Comparison of ENCODE assay signal across 8 mouse cellular contexts in the genomic region with DNA sequence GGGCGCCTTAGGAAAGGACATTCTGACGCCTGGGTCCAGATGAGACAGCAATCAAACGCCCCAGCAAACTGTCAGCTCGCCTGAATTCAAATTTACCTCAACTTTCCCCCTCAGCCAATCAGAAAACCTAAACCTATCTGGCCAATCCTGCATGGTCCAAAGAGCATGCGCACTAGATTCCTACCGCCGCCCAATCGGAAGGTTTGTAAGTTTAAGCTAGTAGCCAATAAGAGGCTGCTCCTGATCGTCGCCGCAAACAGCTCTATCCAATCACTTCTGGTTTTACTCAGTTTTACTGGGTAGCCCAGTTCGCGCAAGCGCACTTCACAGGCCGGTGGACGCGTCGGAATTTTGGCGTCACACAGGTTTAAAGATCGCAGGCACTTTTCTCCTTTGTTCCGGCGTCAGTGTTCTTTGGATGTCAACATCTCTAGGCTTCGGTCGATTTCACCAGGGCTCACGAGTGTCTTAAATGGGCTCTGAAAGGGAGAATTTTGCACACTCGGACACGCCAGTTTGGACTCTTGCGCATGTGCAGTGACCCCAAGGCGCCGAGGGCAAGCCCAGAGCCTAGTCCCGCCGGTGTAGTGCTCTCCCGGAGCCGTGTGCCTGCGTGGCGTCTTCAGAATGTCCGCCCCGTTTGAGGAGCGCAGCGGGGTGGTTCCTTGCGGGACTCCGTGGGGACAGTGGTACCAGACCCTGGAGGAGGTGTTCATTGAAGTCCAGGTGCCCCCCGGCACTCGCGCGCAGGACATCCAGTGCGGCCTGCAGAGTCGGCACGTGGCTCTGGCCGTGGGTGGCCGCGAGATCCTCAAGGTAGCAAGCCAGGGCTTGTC. TPM values are rescaled to one million over a fixed set of nuclear protein-coding genes. Genes with fewer than 3 reads are reported as not detected.
DNase-seq lines count a peak whose midpoint lies in the region; ATAC-seq and TF ChIP-seq lines count a peak whose summit lies in the region.

A gene (minus strand): TSS at position 84 of the 836 bp plus-strand sequence.
A gene (plus strand): TSS at position 329 of the 836 bp plus-strand sequence.

- peak; percentile 99 for ATAC-seq in forebrain, postnatal 0 days
- peak; percentile 99 for ATAC-seq in lung, embryonic 15.5 days (ENCODE audit: borderline replicate concordance, extremely low read depth, low FRiP score, low TSS enrichment)

- peaks cover 47% of the 10 kb centered on the region for H3K79me2 ChIP-seq in MEL (ENCODE audit: control insufficient read depth, insufficient read depth, low read length, poor library complexity)

- peak within 1 kb of the TSS; percentile 92 for H3K9ac ChIP-seq in MEL (ENCODE audit: control insufficient read depth, low read depth, low read length, poor library complexity, severe bottlenecking)
- peak within 1 kb of the TSS; percentile 84 for H3K9ac ChIP-seq in forebrain, postnatal 0 days
- peak within 1 kb of the TSS; percentile 88 for H3K9ac ChIP-seq in lung, embryonic 15.5 days

- TF ChIP-seq EP300 in MEL (IDR thresholded peaks at IDR 0.05; ENCODE audit: low read depth in 1 of 2, low read length in 2 of 2) = 0 out of 4 replicates have a peak, but pooled peaks of 1 of the 2 experiments have one; percentile 6

- H3K36me3 ChIP-seq in MEL (ENCODE audit: control insufficient read depth in 1 of 2, insufficient read depth in 2 of 2, low read length in 2 of 2) = peaks cover 33 to 36% of the 10 kb centered on the region in 2 experiments
- H3K36me3 ChIP-seq in forebrain, postnatal 0 days (ENCODE audit: insufficient read depth) = peaks cover 18% of the 10 kb centered on the region
- peaks cover 27% of the 10 kb centered on the region for H3K36me3 ChIP-seq in lung, embryonic 15.5 days

- H3K27ac ChIP-seq in MEL (ENCODE audit: control insufficient read depth, low read depth, low read length) = peak within 1 kb of the TSS; percentile 94
- 0 out of 2 replicates have a peak within 1 kb of the TSS, but pooled peaks have one; percentile 6 for H3K27ac ChIP-seq in cerebellum, adult 2 months (ENCODE audit: insufficient read depth, low read length)
- peak within 1 kb of the TSS; percentile 54 for H3K27ac ChIP-seq in forebrain, postnatal 0 days (ENCODE audit: low read depth, low read length)
- H3K27ac ChIP-seq in lung, embryonic 15.5 days = peak within 1 kb of the TSS; percentile 77

- TF ChIP-seq RAD21 in MEL (IDR thresholded peaks at IDR 0.05; ENCODE audit: low read depth, low read length) = no peak

- under 1% methylated on average over 52 of the region's 52 CpGs for WGBS in cerebellum, adult 2 months
- WGBS in forebrain, postnatal 0 days = 1% methylated on average over 52 of the region's 52 CpGs
- WGBS in lung, embryonic 15.5 days = under 1% methylated on average over 52 of the region's 52 CpGs

- TF ChIP-seq CTCF in MEL (IDR thresholded peaks at IDR 0.05 in 2 of 3, conservative IDR thresholded peaks at IDR 0.05 in 1 of 3; ENCODE audit: control insufficient read depth in 1 of 3, insufficient read depth in 1 of 3, low read depth in 2 of 3, low read length in 3 of 3, poor library complexity in 1 of 3, severe bottlenecking in 1 of 3) = no peak
- TF ChIP-seq CTCF in cerebellum, adult 2 months (IDR thresholded peaks at IDR 0.05; ENCODE audit: borderline replicate concordance, insufficient read depth, low read depth, low read length) = no peak
- no peak for TF ChIP-seq CTCF in forebrain, postnatal 0 days (IDR thresholded peaks at IDR 0.05; ENCODE audit: low read depth)

- H3K4me2 ChIP-seq in forebrain, postnatal 0 days (ENCODE audit: low read depth) = peak within 1 kb of the TSS; percentile 93
- H3K4me2 ChIP-seq in lung, embryonic 15.5 days = peak within 1 kb of the TSS; percentile 86

- H3K9me3 ChIP-seq in MEL (replicated peaks; ENCODE audit: insufficient read depth, low read length) = no peaks in the 10 kb centered on the region
- H3K9me3 ChIP-seq in forebrain, postnatal 0 days (ENCODE audit: low read length) = no peaks in the 10 kb centered on the region
- no peaks in the 10 kb centered on the region for H3K9me3 ChIP-seq in lung, embryonic 15.5 days

- peak; percentile 100 for DNase-seq in MEL (ENCODE audit: low read depth, low spot score)
- peak; percentile 94 to 97 for DNase-seq in cerebellum, adult 2 months
- DNase-seq in forebrain, postnatal 0 days = peak; percentile 98
- DNase-seq in heart, postnatal 4 days = peak; percentile 93
- DNase-seq in layer of hippocampus, adult 8-10 months (ENCODE audit: low spot score in 2 of 2) = peak; percentile 97
- peak; percentile 92 for DNase-seq in ovary, adult 18-20 months (ENCODE audit: low spot score)
- peak; percentile 97 for DNase-seq in thymus, postnatal 0 days (ENCODE audit: low spot score)

- peak within 1 kb of the TSS; percentile 85 to 97 for H3K4me3 ChIP-seq in MEL (ENCODE audit: control insufficient read depth in 1 of 2, insufficient read depth in 1 of 2, low read depth in 2 of 2, low read length in 2 of 2)
- peak within 1 kb of the TSS; percentile 63 for H3K4me3 ChIP-seq in cerebellum, adult 2 months (replicated peaks; ENCODE audit: insufficient read depth, low read depth, low read length)
- peak within 1 kb of the TSS; percentile 90 for H3K4me3 ChIP-seq in forebrain, postnatal 0 days (ENCODE audit: low read depth, low read length)
- peak within 1 kb of the TSS; percentile 81 for H3K4me3 ChIP-seq in lung, embryonic 15.5 days

- peak; percentile 66 to 89; a peak in 3 of 4 replicates for TF ChIP-seq POLR2A in MEL (IDR thresholded peaks at IDR 0.05; ENCODE audit: control insufficient read depth in 1 of 2, insufficient read depth in 1 of 2, low read depth in 1 of 2, low read length in 2 of 2, poor library complexity in 1 of 2)
- TF ChIP-seq POLR2A in cerebellum, adult 2 months (IDR thresholded peaks at IDR 0.05; ENCODE audit: borderline replicate concordance, insufficient read depth, low read length) = peak; percentile 54; the same call in 1 of the 2 replicates

- no peaks in the 10 kb centered on the region for H3K27me3 ChIP-seq in MEL (ENCODE audit: control insufficient read depth in 1 of 2, insufficient read depth in 2 of 2, low read length in 2 of 2)
- H3K27me3 ChIP-seq in cerebellum, adult 2 months (ENCODE audit: control insufficient read depth, insufficient read depth, low read length) = no peaks in the 10 kb centered on the region
- H3K27me3 ChIP-seq in forebrain, postnatal 0 days (ENCODE audit: insufficient read depth, low read length) = no peaks in the 10 kb centered on the region
- no peaks in the 10 kb centered on the region for H3K27me3 ChIP-seq in lung, embryonic 15.5 days

- H3K4me1 ChIP-seq in MEL (ENCODE audit: control insufficient read depth in 1 of 2, insufficient read depth in 2 of 2, low read length in 2 of 2) = peaks cover 2 to 13% of the 10 kb centered on the region in 2 experiments; a peak in 2 of 4 replicates
- H3K4me1 ChIP-seq in cerebellum, adult 2 months (ENCODE audit: control insufficient read depth, insufficient read depth, low read length) = 0 out of 2 replicates have a peak, but pooled peaks cover 2% of the 10 kb centered on the region
- H3K4me1 ChIP-seq in forebrain, postnatal 0 days (ENCODE audit: insufficient read depth) = peaks cover 8% of the 10 kb centered on the region; the same call in 1 of the 2 replicates
- H3K4me1 ChIP-seq in lung, embryonic 15.5 days = peaks cover 29% of the 10 kb centered on the region

TF ChIP-seq in MEL, 35 proteins besides CTCF, POLR2A, EP300 and RAD21 (continues in another document):
- TF ChIP-seq TCF12 (IDR thresholded peaks at IDR 0.05; ENCODE audit: low read depth, low read length) (peak; percentile 45; the same call in 1 of the 2 replicates), NELFE (IDR thresholded peaks at IDR 0.05; ENCODE audit: low read depth, low read length) (peak; percentile 79), ZMIZ1 (IDR thresholded peaks at IDR 0.05; ENCODE audit: low read depth, low read length) (peak; percentile 92), TBP (IDR thresholded peaks at IDR 0.05; ENCODE audit: low read depth, low read length) (peak; percentile 92), ELF1 (IDR thresholded peaks at IDR 0.05; ENCODE audit: low read depth, low read length) (no peak), E2F4 (IDR thresholded peaks at IDR 0.05; ENCODE audit: borderline replicate concordance, low read depth, low read length) (peak; percentile 84; the same call in 1 of the 2 replicates), KAT2A (conservative IDR thresholded peaks at IDR 0.05; ENCODE audit: low read depth, low read length) (peak; percentile 70), NRF1 (IDR thresholded peaks at IDR 0.05; ENCODE audit: insufficient read depth, low read depth, low read length, poor library complexity, severe bottlenecking) (peak; percentile 76), GABPA (IDR thresholded peaks at IDR 0.05; ENCODE audit: low read depth, low read length) (no peak), CHD1 (IDR thresholded peaks at IDR 0.05; ENCODE audit: low read depth, low read length) (no peak), POLR2AphosphoS2 (IDR thresholded peaks at IDR 0.05; ENCODE audit: low read length) (peak; percentile 76), USF1 (IDR thresholded peaks at IDR 0.05; ENCODE audit: low read depth, low read length) (peak; percentile 60)

RNA-seq across cellular contexts. Expression of the first gene that starts in this region (rescaled TPM):
- total RNA-seq in MEL (2012; rRNA removed) = 55.6 and 72.1 TPM in 2 replicates
- polyA plus RNA-seq in MEL (2012; ENCODE audit: insufficient read depth in 1 of 2, insufficient read length in 2 of 2, low read depth in 1 of 2, low replicate concordance in 2 of 2, missing spikeins in 1 of 2) = 10 to 100 TPM; 40.6 to 74.5 TPM
- 0.08 and 0.13 TPM in 2 replicates for polyA plus RNA-seq in cerebellum, adult 2 months (2012; rRNA removed)
- total RNA-seq in forebrain, postnatal 0 days (2014; rRNA removed) = 3.0 and 6.4 TPM in 2 replicates
- polyA plus RNA-seq in forebrain, postnatal 0 days (2015; fragmentation: Nextera tagmentation; extraction: Ambion mirVana) = 4.3 and 4.6 TPM in 2 replicates
- total RNA-seq in heart, postnatal 4 days (2021) = 10 to 100 TPM; 36.3 to 43.2 TPM
- under 1 TPM in 3 of 4 experiments, not detected in 1; 0.37 to 0.57 (median 0.45) TPM for total RNA-seq in layer of hippocampus, adult 8-10 months (2022)
- polyA plus RNA-seq in lung, embryonic 15.5 days (2015; fragmentation: Nextera tagmentation; extraction: Ambion mirVana) = 51.7 and 57.0 TPM in 2 replicates
- polyA plus RNA-seq in thymus, postnatal 0 days (2015; fragmentation: Nextera tagmentation; extraction: Ambion mirVana) = 47.1 and 51.6 TPM in 2 replicates

RNA-seq across cellular contexts. Expression of the second gene that starts in this region (rescaled TPM):
- total RNA-seq in MEL (2012; rRNA removed) = 162 and 171 TPM in 2 replicates
- 100 to 1,000 TPM; 154 to 176 TPM for polyA plus RNA-seq in MEL (2012; ENCODE audit: insufficient read depth in 1 of 2, insufficient read length in 2 of 2, low read depth in 1 of 2, low replicate concordance in 2 of 2, missing spikeins in 1 of 2)
- 22.2 and 22.9 TPM in 2 replicates for polyA plus RNA-seq in cerebellum, adult 2 months (2012; rRNA removed)
- total RNA-seq in forebrain, postnatal 0 days (2014; rRNA removed) = 29.0 and 29.5 TPM in 2 replicates
- polyA plus RNA-seq in forebrain, postnatal 0 days (2015; fragmentation: Nextera tagmentation; extraction: Ambion mirVana) = 50.5 and 56.3 TPM in 2 replicates
- total RNA-seq in heart, postnatal 4 days (2021) = 10 to 100 TPM; 30.6 to 31.7 TPM
- 10 to 100 TPM; 16.7 to 21.6 (median 18.3) TPM for total RNA-seq in layer of hippocampus, adult 8-10 months (2022)
- polyA plus RNA-seq in lung, embryonic 15.5 days (2015; fragmentation: Nextera tagmentation; extraction: Ambion mirVana) = 156 and 161 TPM in 2 replicates
- 144 and 146 TPM in 2 replicates for polyA plus RNA-seq in thymus, postnatal 0 days (2015; fragmentation: Nextera tagmentation; extraction: Ambion mirVana)

Comparison
In these comparisons a context has a peak if more than half of its experiments do, and no peak if none do; other contexts are left out.
1. Peak in every context shown above with its lines: DNase-seq, ATAC-seq, H3K4me3 ChIP-seq and H3K27ac ChIP-seq.
2. H3K27ac ChIP-seq: peak in every context shown above with its lines; median percentile 94 in MEL; 77 in lung, embryonic 15.5 days; 54 in forebrain, postnatal 0 days; 6 in cerebellum, adult 2 months.